Mouse (Mus musculus) kidney, adult 11 months (tissue): ENCODE results near the gene Zglp1.

Experiments
- DNase-seq: peaks from one replicate; pipeline ENCODE4 v3.0.0; 2022

Zglp1 gene

GRCm38 (mm10) chr9:21025258-21025810 is 41.6 kb downstream of the Zglp1 start:
- no peak for DNase-seq

- DNase-seq = no peak
Measured at GRCm38 (mm10) chr9:21022726-21023125, 44.2 kb downstream of the Zglp1 start.

DNA sequence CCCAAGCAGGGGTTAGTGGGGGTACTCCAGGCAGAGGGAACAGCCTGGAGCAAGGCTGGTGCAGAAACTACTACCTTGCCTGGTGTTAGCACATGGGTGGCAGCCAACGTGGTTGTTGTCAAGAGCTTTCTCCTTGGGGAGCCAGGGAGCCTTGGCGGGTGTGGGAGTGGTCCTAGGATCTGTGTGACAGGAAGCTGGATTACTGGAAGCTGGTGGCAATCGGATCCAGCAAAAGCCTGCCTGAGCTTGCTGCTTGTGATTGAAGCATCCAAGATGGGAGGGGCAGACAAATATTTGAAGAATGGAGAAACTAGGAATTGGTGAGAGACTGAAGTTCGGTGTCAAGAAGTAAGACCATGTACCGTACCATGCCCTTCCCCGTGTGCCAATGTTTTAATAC is 44.6 kb downstream of the Zglp1 start:
- no peak for DNase-seq

DNA sequence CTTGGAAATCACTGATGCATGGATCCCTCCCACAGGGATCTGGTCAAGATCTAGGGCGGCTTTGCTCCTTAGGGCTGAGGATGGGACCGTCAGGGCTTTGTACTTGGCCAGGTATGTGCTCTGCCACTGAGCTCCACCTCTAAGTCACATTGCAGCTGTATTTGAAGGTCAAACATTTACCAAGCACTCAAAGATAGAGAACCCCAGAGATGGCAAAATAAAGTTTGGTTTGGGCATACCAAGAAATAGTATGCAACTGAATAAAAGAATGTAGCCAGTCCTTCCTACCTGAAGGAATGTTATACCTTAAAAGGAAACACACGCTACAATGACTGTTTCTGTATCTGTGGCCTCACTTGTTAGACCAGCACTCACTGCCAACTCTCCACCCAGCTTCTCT is 45.5 kb downstream of the Zglp1 start:
- DNase-seq = no peak

GRCm38 (mm10) chr9:21018600-21018999 is 48.3 kb downstream of the Zglp1 start:
- no peak for DNase-seq

DNA sequence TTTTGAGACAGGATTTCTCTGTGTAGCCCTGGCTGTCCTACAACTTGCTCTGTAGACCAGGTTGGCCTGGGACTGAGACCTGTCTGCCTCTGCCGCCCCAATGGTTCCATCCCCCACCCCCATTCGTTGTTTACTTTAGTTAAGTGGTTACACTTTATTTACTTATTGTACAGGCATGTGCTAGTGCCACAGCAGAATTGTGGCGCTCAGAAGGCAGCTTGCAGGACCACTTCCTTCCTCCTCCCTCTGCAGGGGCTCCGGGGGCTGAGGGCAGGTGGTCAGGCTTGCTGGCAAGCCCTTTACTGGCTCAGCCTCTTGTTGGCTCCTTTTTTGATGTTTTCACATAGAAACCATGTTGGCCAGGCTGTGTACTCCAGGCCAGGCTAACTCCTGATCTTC is 49.7 kb downstream of the Zglp1 start:
- no peak for DNase-seq

DNA sequence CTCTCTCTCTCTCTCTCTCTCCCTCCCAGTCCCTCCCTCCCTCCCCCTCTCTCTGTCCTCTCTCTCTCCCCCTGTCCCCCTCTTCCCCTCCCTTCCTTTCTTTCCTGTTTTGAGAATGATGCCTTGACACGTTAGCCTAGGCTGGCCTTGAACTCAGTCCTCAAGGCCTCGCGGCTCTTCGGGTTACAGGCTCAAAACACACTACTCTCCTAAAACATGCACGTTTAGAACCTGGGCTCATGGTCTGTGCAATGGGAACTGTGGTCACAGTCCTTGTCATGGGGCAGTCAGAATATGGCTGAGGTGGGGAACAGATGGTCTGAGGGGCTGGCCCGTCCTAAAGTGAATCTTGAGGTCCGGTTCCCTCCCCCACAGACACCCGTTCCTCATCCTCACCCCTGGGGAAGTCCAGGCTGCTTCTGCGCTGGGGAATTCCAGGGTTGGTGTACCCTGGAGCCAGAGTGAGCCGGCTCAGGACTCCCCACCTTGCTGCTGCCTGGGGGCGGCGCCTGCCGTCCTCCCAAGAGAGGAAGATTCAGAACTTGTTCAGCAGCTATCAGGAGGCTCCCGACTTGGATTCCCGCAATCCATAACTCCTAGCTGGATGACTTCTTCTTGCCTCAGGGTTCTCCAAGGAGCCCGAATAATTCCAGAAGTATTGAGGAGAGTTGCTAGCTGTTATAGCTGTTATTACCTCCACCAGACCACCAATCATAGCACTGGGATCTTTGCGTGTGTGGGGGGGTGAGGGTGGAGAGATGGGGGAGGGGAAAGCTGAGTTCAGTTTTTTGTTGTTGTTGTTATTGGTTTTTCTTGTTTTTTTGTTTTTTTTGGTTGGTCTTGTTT is 50.3 kb downstream of the Zglp1 start:
- no peak for DNase-seq

DNA sequence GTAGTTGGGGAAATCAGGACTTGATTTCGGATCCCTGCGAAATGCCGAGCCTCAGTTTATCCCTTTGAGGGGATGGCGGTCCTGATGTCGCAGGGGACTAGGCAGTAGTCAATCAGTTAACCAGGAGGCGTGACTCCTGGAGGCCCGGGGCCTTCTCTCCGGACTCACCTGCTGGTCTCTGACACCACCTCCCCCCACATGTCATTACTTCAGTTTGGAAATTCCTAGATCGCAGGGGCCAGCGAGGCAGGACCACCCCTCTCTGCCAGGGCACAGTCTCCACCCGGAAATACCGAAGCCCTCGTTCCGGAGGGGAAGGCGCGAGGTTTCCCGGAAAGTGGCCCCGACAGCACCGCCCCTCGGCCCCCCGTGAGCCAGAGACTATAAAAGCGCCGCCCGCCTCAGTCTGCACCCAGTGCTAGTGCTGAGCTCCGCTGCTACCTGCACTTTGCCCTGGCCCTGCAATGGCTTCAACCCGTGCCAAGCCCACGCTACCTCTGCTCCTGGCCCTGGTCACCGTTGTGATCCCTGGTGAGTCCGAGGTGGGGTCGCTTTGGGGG is 51.2 kb downstream of the Zglp1 start, which contains the start of gene Icam1:
Gene Icam1, plus strand, starts transcription at position 415 of the 560 bp plus-strand sequence.
- peak; percentile 82 for DNase-seq

DNA sequence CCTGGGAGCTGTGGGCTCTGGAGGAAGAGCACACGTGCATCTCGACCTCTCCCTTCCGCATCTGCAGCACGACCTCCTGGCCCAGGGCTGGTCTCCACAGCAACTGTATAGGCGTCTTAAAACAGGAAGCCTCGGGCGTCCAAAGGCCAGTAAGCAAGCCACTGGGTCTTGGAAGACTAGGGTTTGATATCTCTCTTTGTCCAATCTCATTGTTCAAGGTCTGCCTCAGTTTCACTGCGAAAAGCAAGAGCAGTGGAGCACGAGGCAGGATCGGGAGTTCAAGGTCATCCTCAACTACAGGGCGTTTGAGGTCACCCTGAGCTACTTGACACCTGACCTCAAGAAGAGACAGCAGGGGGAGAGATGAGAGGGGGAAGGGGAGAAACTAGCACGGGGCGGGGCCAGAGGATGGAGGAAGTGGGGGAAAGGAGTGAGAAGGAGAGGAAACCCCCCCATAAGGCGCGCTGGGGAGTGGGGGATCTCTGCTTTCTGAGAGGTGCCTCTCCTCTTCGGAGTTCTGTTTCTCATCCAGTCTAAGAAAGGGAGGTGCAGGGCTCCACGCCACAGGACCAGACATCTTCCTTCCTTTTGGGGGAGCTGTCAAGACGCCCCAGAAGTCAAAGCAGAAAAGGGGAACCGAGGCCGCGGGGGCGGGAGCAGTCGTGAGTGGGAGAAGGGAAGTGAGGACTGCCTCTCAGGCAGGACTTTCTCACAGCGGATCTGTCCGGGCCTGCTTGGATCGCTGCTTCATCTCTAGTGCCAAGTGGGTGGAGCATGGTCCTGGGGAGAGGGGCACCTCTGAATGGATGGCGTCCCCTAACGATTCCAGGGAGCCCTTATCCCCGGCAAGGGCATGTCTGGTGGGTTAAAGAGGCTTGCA is 52.0 kb downstream of the Zglp1 start:
- DNase-seq = peak; percentile 60
